Mouse (Mus musculus) stomach, postnatal 0 days (tissue): ENCODE measurements at regions not wholly inside any gene's neighbourhood (a gene's known extent, or its start where the extent isn't known, plus 50 kb on each side); places are given as distances from the start of the nearest gene placed in this dataset.

Experiments
- ATAC-seq: fragments of 200-750 bp; cut with Nextera tagmentation; 2 replicates; pipeline ENCODE4 v1.8.0; 2017; ENCODE audit not compliant: low FRiP score, low TSS enrichment
- DNase-seq: peaks from one replicate; pipeline ENCODE4 v3.0.0-alpha.2; 2016; ENCODE audit warnings: low spot score
- H3K27ac ChIP-seq: fragments of 300-500 bp; sonication (generic); replicated peaks from 2 replicates; pipeline ENCODE4 v1.5.1; 2014; ENCODE audit warnings: mild to moderate bottlenecking, control low read depth
- H3K27me3 ChIP-seq: fragments of 300-500 bp; sonication (generic); 2 replicates; pipeline ENCODE4 v1.6.1; 2014; ENCODE audit warnings: low read length; ENCODE audit not compliant: control insufficient read depth, insufficient read depth
- H3K36me3 ChIP-seq: fragments of 300-500 bp; sonication (generic); 2 replicates; pipeline ENCODE4 v1.6.1; 2014; ENCODE audit warnings: low read length, mixed read lengths; ENCODE audit not compliant: control insufficient read depth, insufficient read depth
- H3K4me1 ChIP-seq: fragments of 300-500 bp; sonication (generic); replicated peaks from 2 replicates; pipeline ENCODE4 v1.6.1; 2014; ENCODE audit warnings: antibody characterized with exemption; ENCODE audit not compliant: control insufficient read depth, insufficient read depth
- H3K4me2 ChIP-seq: fragments of 300-500 bp; sonication (generic); replicated peaks from 2 replicates; pipeline ENCODE4 v1.6.1; 2014; ENCODE audit warnings: low read depth, mild to moderate bottlenecking, control low read depth, moderate library complexity
- H3K4me3 ChIP-seq: fragments of 300-500 bp; sonication (generic); 2 replicates; pipeline ENCODE4 v1.5.1; 2014; ENCODE audit warnings: low read depth, low read length, control low read depth
- H3K9ac ChIP-seq: fragments of 300-500 bp; sonication (generic); 2 replicates; pipeline ENCODE4 v1.6.1; 2014; ENCODE audit warnings: mild to moderate bottlenecking, low read length, control low read depth, mixed read lengths
- H3K9me3 ChIP-seq: fragments of 300-500 bp; sonication (generic); 2 replicates; pipeline ENCODE4 v1.6.1; 2016; ENCODE audit warnings: low read length; ENCODE audit not compliant: control insufficient read depth
- CTCF ChIP-seq: IDR thresholded peaks from 2 replicates; pipeline ENCODE4 v1.5.1; 2016; ENCODE audit warnings: antibody characterized with exemption, low read depth, mild to moderate bottlenecking, moderate library complexity
- EP300 ChIP-seq: optimal IDR thresholded peaks from 2 replicates; pipeline ENCODE3; 2016; ENCODE audit warnings: antibody characterized with exemption
- WGBS: fragments of 180-500 bp; shearing (Covaris S2); extraction: QIAGEN DNeasy Blood & Tissue Kit; methylation state at CpG from one replicate; pipeline ENCODE4 v1.1.7; 2014; 5-methylcytosine and 5-hydroxymethylcytosine counted together

DNA sequence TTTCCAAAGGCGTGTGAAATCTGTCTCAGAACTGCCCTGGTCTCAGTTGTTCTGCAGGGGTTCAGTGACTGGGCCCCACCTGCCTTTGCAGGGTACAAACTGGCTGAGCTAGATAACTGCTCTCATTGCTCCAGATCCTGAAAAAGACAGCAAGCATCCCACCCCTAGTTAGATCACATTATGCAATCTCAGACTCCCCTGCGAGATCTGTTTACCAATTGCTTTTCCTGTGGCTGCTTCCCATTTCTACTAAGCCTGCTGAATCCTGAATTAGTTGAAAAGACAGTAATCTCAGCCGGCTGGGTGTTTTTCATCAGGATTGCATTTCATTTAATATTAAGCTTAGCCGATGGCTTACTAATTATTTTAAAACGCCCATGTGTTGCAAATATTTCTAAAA is 531.2 kb upstream of the Gm19410 start:
- TF ChIP-seq CTCF (no peak), EP300 (no peak)
- Histone ChIP-seq H3K9ac (no peak overlapping the region), H3K4me3 (no peak overlapping the region), H3K36me3 (no peaks in the 10 kb centered on the region), H3K4me2 (no peak overlapping the region), H3K27me3 (no peaks in the 10 kb centered on the region), H3K4me1 (peaks cover 4% of the 10 kb centered on the region), H3K27ac (no peak overlapping the region; the same call in 1 of the 2 replicates), H3K9me3 (no peaks in the 10 kb centered on the region)
- no peak for DNase-seq
- ATAC-seq, result no peak
- WGBS, result 50% methylated on average over 5 of the region's 5 CpGs

GRCm38 (mm10) chr8:35235815-35236509 is 529.6 kb upstream of the Gm19410 start:
- H3K9me3 ChIP-seq, result no peaks in the 10 kb centered on the region
- TF ChIP-seq CTCF (no peak), EP300 (no peak)
- no peaks in the 10 kb centered on the region for H3K36me3 ChIP-seq
- no peaks in the 10 kb centered on the region for H3K27me3 ChIP-seq
- no peak overlapping the region for H3K27ac ChIP-seq
- no peak overlapping the region for H3K9ac ChIP-seq
- H3K4me2 ChIP-seq, result no peak overlapping the region
- peaks cover 4% of the 10 kb centered on the region for H3K4me1 ChIP-seq
- H3K4me3 ChIP-seq, result no peak overlapping the region
- 49% methylated on average over 8 of the region's 8 CpGs for WGBS
- no peak for DNase-seq
- no peak for ATAC-seq

GRCm38 (mm10) chr8:35237279-35237678 is 528.3 kb upstream of the Gm19410 start:
- no peak for ATAC-seq
- Histone ChIP-seq H3K4me2 (0 out of 2 replicates have a peak overlapping the region, but pooled peaks have one; percentile 11), H3K27ac (no peak overlapping the region), H3K4me3 (no peak overlapping the region), H3K4me1 (peaks cover 4% of the 10 kb centered on the region), H3K27me3 (no peaks in the 10 kb centered on the region), H3K36me3 (no peaks in the 10 kb centered on the region), H3K9ac (no peak overlapping the region), H3K9me3 (no peaks in the 10 kb centered on the region)
- DNase-seq, result no peak
- 44% methylated on average over 6 of the region's 6 CpGs for WGBS
- TF ChIP-seq EP300 (no peak), CTCF (no peak)

DNA sequence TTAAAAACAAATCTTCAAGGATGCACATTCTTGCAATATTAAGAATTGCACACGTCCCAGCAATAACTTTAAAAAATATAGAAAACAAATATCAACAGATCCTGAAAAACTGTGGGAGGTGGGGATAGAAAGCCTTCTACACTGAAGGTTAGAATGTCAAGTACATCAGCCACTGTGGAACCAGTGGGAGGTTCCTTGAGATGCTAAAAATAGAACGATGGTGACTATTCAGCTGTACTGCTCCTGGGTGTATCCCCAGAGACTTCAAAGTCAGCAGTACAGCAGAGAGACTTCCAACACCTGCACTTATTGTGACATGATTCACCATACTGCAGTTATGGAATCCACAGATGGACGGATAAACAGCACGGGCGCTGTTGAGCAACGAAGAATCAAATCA is 524.7 kb upstream of the Gm19410 start:
- H3K4me3 ChIP-seq, result no peak overlapping the region
- no peaks in the 10 kb centered on the region for H3K4me1 ChIP-seq
- H3K27me3 ChIP-seq, result no peaks in the 10 kb centered on the region
- ATAC-seq (no peak), DNase-seq (no peak)
- H3K36me3 ChIP-seq, result no peaks in the 10 kb centered on the region
- WGBS, result 80% methylated on average over 6 of the region's 6 CpGs
- TF ChIP-seq EP300 (no peak), CTCF (no peak)
- no peak overlapping the region for H3K27ac ChIP-seq
- no peak overlapping the region for H3K4me2 ChIP-seq
- H3K9ac ChIP-seq, result no peak overlapping the region
- no peaks in the 10 kb centered on the region for H3K9me3 ChIP-seq

- Histone ChIP-seq H3K4me1 (no peaks in the 10 kb centered on the region), H3K4me2 (no peak overlapping the region), H3K27me3 (no peaks in the 10 kb centered on the region), H3K4me3 (no peak overlapping the region), H3K36me3 (no peaks in the 10 kb centered on the region), H3K9me3 (no peaks in the 10 kb centered on the region), H3K27ac (no peak overlapping the region), H3K9ac (no peak overlapping the region)
- 48% methylated on average over 11 of the region's 11 CpGs for WGBS
- ATAC-seq (no peak), DNase-seq (no peak)
- TF ChIP-seq EP300 (no peak), CTCF (no peak)
Observed at GRCm38 (mm10) chr8:35243555-35243954, 522.0 kb upstream of the Gm19410 start.

DNA sequence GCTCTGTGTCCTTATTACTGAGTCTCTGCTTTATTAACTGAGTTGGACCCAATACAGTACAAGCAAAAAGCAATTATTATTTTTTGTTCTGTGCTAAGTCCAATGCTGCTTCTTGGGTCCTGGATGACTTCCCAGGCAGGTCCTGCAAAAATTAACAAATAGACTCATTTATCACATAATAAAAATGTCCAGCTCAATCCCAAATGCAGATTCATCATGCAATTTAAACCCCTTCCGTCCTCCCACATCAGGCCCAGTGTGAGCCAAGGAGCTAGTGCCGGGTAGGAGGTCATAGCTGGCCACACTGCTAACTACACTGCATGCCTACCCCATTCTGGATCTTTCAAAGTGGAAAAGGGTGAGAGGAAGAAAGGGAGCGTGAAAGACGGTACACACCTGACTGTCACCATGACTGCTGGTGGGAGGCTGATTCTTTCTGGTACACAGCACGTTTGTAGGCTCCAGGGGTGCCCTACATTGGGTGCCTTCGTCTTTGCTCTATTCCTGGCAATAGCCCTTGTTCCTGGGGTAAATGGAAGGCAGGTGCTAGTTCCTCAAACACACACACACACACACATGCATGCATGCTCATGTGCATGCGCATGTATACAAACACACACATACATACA is 515.7 kb upstream of the Gm19410 start:
- no peaks in the 10 kb centered on the region for H3K36me3 ChIP-seq
- no peaks in the 10 kb centered on the region for H3K27me3 ChIP-seq
- ATAC-seq (no peak), DNase-seq (no peak)
- WGBS, result 81% methylated on average over 7 of the region's 7 CpGs
- no peak overlapping the region for H3K27ac ChIP-seq
- H3K4me3 ChIP-seq, result no peak overlapping the region
- TF ChIP-seq EP300, result no peak
- no peak for TF ChIP-seq CTCF
- 0 out of 2 replicates have a peak, but pooled peaks cover 3% of the 10 kb centered on the region for H3K9me3 ChIP-seq
- no peak overlapping the region for H3K9ac ChIP-seq
- no peak overlapping the region for H3K4me2 ChIP-seq
- no peaks in the 10 kb centered on the region for H3K4me1 ChIP-seq
